Mouse (Mus musculus): ENCODE measurements around the gene Arrb1.

Gene Arrb1

GRCm38 (mm10) chr7:99579491-99580190 lies 44.4 kb downstream of the Arrb1 start:
- DNase-seq (ENCODE audit: low spot score) = no peak

GRCm38 (mm10) chr7:99580247-99580646 lies 45.0 kb downstream of the Arrb1 start:
- DNase-seq (ENCODE audit: low spot score) = no peak

- DNase-seq (ENCODE audit: low spot score) = no peak
Observed at GRCm38 (mm10) chr7:99582306-99582705, 47.0 kb downstream of the Arrb1 start.

- DNase-seq (ENCODE audit: low spot score) = no peak
Observed at GRCm38 (mm10) chr7:99582867-99583266, 47.6 kb downstream of the Arrb1 start.

- no peak for DNase-seq (ENCODE audit: low spot score)
Observed at GRCm38 (mm10) chr7:99583625-99584024, 48.4 kb downstream of the Arrb1 start.

GRCm38 (mm10) chr7:99585976-99586375 lies 50.7 kb downstream of the Arrb1 start:
- no peak for DNase-seq (ENCODE audit: low spot score)

GRCm38 (mm10) chr7:99590064-99590463 lies 54.8 kb downstream of the Arrb1 start:
- DNase-seq (ENCODE audit: low spot score) = peak; percentile 23

- DNase-seq (ENCODE audit: low spot score) = no peak
Observed at GRCm38 (mm10) chr7:99590646-99591045, 55.4 kb downstream of the Arrb1 start.

GRCm38 (mm10) chr7:99592669-99593068 lies 57.4 kb downstream of the Arrb1 start:
- DNase-seq (ENCODE audit: low spot score) = no peak

- no peak for DNase-seq (ENCODE audit: low spot score)
Observed at GRCm38 (mm10) chr7:99593868-99594803, 58.9 kb downstream of the Arrb1 start.

- DNase-seq (ENCODE audit: low spot score) = no peak
Observed at GRCm38 (mm10) chr7:99598722-99599121, 63.5 kb downstream of the Arrb1 start.

- DNase-seq (ENCODE audit: low spot score) = no peak
Observed at GRCm38 (mm10) chr7:99603875-99604662, 68.8 kb downstream of the Arrb1 start.

- no peak for DNase-seq (ENCODE audit: low spot score)
Observed at GRCm38 (mm10) chr7:99605058-99605457, 69.8 kb downstream of the Arrb1 start.

GRCm38 (mm10) chr7:99606303-99606702 lies 71.0 kb downstream of the Arrb1 start:
- DNase-seq (ENCODE audit: low spot score) = no peak

- no peak for DNase-seq (ENCODE audit: low spot score)
Observed at GRCm38 (mm10) chr7:99606766-99607165, 71.5 kb downstream of the Arrb1 start.

- DNase-seq (ENCODE audit: low spot score) = no peak
Observed at GRCm38 (mm10) chr7:99607632-99608031, 72.4 kb downstream of the Arrb1 start.

GRCm38 (mm10) chr7:99618264-99618663 lies 83.0 kb downstream of the Arrb1 start:
- no peak for DNase-seq (ENCODE audit: low spot score)

GRCm38 (mm10) chr7:99618860-99619259 lies 83.6 kb downstream of the Arrb1 start:
- no peak for DNase-seq (ENCODE audit: low spot score)

- DNase-seq (ENCODE audit: low spot score) = peak; percentile 79
Observed at GRCm38 (mm10) chr7:99625722-99626375, 90.6 kb downstream of the Arrb1 start.

- peak; percentile 47 for DNase-seq (ENCODE audit: low spot score)
Observed at GRCm38 (mm10) chr7:99626376-99627270, 91.4 kb downstream of the Arrb1 start, which contains the start of gene Tpbgl. TSS of gene Tpbgl (minus strand) at chr7:99627103.

- DNase-seq (ENCODE audit: low spot score) = no peak
Observed at GRCm38 (mm10) chr7:99627366-99627765, 92.1 kb downstream of the Arrb1 start.

Data from ovary, adult 18-20 months (tissue).